Mouse (Mus musculus) T-helper 1 cell (primary cell): ENCODE results near the gene Kdm4a.

Experiments used
- in situ Hi-C: fragments of 300-600 bp; cut with MboI, MseI; formaldehyde crosslinking; loops from one replicate; pipeline ENCODE4 v1.15.1; 2025; ENCODE audit warnings: high pct_unique_total_duplicates

Kdm4a gene

DNA sequence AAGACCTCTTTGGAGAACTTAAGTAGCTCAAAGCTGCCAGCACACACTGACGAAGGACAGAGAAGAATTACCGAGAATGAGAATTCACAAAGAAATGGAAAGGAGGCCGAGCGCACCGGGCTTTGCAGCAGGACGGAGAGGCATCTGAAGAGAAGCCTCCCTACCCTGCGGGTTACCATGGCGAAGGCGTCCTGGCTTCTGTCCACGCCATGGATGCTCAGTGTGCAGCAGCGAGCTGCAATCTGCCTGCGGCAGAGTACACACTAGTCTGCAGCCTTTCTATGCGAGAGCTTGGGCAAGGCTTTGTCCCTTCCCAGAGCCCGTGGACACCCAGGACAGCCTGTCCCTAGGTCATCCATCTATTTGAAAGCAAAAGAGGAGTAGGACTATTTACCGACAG, 23.3 kb downstream of the Kdm4a start:
- in situ Hi-C loops, result no loop called here

DNA sequence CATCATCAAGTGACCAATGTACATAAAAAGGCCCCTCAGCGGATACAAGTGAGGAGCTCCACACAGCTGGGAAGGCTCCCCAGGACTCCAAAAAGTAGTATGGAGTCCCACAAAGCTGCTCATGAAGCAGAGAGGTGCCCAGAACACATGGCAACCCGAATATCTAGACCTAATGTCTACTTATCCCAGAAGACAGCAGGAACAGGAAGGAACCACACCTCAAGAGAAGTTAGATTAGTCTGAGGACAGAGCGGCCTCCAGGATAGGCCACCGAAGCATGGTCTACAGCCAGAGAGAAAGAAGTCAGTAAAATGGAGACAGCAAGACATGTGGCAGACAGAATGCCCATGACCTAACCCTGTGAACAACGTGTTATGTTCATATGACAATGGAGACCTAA, 25.0 kb downstream of the Kdm4a start:
- in situ Hi-C loops, result no loop called here

DNA sequence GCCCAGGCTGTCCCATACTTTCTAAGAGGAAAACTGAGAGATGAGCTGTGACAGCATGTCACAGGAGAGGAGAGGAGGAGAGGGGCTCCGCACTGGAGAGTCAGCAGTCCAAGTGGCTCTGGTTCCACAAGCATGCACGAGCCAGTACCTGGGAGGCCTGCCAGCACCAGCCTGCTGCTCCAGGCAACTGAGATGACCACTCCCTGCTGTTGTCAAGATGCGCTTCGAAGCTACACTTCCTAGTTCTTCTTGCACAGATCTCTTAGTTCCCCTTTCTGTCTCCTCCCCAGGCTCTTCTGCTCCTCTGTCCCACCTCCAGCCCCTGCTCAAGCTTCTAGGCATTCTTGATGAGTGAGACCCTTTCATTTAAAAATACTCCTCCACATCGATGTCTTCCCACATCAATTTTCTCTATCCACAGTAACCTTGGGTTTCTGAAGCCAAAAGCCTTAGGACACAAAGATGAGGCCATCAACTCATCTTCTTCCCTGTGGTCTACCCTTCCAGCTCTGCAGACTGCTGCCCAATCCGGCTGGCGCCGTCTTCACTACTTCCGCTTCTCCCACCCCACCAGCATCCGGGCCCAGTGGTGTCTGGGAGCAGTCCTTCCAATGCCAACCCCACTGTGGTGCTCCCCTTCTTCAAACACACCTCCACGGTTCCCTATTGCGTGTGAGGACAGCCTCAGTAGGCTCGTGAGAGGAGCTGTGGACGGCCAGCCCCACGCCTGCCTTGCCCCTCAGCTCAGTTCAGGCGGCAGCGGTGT, 27.6 kb downstream of the Kdm4a start:
- in situ Hi-C loops, result no loop called here

DNA sequence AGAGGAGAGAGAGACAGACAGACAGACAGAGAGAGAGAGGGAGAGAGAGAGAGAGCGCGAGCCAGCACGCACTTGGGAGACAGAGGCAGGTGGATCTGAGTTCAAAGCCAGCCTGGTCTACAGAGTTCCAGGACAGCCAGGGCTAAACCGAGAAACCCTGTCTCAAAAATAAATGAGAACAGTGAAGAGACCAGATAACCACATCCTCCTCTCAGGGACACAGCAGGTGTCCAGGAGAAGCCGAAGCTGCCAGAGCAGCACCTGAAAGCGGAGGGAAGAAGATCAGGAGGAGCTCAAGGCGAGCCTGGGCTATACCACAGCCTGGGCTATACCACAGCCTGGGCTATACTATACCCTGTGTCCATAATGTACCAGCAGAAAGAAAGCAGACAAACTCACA, 29.0 kb downstream of the Kdm4a start:
- in situ Hi-C loops, result no loop called here

DNA sequence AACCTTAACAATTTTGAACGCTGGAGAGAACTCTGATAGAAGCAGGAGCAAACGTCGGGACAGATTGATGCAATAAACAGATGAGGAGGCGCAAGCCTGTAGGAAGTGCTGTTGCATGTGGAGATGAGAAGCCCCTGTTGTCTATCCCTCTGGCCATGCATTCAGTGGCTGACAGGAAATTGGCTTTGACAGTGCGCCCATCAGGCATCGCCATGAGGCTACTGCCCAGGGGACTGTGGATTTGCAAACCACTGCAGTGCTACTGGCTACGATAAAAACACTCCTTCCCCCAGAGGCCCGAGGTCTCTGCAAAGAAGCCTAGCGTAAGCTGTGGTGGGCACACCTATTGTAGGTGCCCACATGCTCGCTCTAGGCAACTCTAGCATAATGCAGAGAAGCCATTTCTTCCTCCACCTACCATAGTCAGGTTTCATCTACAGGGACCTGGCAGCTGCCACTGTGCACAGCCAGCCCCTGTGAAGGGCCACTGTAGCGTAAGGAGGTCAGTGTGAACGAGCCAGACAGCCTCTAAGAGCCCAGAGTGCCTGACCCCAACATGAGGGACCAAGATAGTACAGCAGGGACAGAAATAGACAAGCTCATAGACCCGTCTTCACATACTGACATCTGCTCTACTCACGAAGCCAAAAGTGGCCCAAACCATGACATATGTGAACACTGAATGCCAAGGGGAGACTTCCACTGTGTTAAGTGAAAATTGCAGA, 29.7 kb downstream of the Kdm4a start:
- in situ Hi-C loops, result no loop called here

DNA sequence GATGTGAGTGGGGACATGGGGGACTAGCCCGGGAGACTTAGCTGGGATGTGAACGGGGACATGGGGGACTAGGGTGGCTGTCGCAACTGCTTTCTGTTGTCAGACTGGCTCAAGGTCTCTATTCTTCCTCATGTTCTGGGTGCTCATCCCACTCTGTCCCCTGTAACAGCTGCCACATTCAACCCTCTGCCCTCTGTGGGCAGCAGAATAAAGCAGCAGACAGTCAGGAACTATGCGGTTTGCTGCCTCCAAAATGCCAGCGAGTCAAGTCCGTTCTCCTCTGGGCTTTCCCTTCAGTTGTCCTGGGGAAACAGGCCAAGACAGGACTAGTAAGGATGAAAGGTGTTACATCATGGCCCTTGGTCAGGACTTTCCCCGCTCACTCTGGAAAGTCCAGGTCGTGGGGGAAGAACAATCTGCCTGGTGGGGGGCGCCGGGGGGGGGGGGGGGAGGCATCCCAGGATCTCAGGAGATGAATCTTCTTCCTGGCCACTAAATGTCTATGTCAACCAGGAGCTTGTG, 30.7 kb downstream of the Kdm4a start:
- in situ Hi-C loops, result no loop called here

DNA sequence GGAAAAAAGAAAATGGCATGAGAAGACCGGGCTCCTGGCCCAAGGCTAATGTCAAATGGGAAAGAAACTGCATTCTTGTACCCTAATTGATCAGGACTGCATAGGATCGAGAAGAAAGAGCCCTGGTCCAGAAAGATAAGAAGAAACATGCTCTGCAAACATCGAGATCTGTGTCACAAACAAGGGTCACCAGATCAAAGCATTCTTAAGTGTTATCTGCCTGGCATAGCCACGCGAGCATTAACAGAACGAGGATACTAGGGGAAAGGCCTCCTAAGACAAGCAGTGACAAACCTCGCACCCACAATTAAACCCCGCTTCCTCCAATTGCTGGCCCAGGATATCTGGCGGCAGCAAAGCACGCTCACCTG, 31.5 kb downstream of the Kdm4a start:
- in situ Hi-C loops, result no loop called here

DNA sequence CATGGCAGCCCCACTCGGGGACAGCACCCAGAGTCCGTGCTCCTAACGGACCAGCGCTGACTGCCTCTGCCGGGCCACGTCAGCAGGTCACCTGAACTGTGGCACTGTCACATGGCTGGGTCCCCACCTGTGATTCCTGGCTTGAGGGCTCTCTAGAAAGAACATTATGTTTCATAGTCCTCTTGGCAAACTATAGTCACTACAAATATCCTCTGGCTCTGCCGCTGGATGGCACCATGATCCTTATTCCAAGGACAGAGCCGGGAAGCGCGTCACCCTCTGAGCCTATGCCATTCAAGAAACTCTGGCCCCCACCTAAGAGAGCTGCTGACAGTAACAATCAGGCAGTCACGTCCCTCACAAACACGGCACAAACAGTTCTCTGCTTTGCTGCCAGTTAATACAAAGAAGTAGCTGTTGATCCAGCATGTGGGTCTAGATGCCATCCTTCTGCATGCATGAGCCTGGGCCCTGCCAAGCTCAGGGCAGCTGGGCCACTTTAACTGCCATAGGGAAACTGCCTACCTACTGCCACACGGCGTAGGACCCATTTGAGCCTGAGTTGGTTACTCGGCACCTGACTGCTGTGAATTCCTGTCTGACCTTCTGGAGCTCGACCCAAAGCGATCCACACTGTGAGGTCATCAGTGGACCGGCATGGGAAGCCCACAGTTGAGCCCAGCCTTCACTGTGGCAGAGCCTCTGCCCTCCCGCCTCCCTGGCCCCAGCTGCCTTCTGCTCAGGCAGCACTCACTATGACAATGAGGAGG, 32.1 kb downstream of the Kdm4a start:
- in situ Hi-C loops, result no loop called here

DNA sequence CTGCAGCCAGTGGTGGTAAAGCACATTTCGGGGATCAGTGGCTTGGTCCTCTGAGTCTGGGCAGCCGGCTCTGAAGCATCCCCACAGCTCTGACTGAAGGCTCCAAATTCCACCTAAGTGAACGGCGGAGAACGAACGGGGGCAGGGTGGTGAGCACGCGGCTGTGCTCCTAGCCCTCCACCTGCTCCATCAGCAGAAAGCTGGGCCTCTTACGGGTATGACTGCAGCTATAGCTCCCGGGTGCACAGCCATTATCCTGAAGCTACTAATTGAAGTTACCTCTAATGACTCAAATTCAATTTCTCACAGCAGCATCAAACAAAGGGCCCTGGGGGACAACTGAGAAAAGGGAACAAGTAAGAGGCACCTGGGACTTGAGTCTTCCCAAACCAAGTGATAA, 32.8 kb downstream of the Kdm4a start:
- in situ Hi-C loops, result no loop called here

DNA sequence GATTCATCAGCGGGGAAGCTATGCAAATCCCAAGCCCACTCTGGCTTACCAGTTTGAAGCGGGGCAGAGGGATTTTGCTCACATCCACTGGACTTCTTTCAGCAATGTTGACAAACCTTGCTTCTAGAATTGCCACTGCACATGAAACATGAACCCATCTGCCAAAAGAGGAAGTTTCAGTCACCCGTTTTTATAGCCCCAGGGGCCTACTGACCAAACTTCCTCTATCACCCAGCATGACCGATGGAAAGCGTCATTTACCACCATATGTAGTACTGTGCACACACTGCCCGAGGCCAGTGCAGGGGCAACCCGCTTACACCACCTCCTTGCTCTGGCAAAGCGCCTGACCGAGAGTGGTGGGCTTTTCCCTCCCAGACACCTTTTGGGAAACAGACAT, 35.5 kb downstream of the Kdm4a start:
- in situ Hi-C loops, result no loop called here

DNA sequence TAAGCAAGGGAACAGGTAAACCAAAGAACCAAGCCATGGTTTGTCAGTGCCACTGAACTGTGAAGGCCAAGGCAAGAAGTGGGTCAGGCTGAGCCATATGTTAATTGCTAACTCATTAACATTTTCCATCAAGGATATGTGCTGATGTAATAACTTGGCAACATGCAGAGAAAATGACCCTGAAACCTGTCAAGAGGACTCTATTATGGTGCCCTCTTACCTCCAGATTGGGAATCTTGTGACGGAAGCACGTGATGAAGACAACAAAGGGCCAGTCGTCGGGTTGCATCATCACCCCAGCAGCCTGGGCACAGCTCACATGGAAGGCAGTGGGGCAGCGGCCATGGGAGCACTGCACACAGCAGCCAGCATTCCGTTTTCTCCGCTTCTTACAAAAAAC, 36.2 kb downstream of the Kdm4a start:
- in situ Hi-C loops, result no loop called here

DNA sequence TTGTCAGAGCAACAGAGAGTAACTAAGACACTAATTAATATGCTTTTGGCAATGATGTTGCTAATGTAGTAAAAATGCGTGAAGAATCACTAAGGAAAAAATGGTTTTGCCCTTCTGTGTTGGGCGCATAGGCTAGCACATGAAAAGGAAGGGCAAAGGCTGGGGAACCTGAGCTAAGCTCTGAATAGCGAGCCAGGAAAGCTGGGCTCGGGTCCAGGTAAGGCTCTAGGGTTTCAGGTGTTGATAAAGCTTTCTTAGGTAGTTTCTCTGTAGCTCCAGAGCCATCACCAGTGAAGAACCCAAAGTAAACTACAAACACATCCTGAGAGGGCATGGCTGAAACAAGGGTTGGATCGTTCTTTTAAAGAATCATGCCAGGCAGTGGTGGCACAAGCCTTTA, 38.3 kb downstream of the Kdm4a start:
- in situ Hi-C loops, result no loop called here

DNA sequence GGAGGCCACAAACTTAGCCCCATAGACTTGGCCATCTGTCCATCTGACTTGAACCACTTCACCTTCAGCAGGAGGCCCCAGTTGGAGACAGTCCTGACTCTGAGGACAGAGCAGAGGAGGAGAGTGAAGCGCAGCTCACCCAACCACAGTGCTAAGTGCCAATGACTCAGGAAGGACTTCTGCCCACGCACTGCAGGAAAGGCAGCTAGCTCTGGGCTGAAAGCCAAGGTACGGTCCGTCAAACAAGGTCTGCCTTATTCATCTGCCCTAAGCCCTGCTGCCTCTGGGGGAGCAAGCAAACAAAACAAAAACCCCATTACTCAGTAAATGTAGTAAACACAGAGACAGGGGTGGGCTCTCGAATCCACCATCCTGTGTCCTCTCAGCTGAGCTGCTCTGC, 41.0 kb downstream of the Kdm4a start:
- in situ Hi-C loops, result no loop called here

DNA sequence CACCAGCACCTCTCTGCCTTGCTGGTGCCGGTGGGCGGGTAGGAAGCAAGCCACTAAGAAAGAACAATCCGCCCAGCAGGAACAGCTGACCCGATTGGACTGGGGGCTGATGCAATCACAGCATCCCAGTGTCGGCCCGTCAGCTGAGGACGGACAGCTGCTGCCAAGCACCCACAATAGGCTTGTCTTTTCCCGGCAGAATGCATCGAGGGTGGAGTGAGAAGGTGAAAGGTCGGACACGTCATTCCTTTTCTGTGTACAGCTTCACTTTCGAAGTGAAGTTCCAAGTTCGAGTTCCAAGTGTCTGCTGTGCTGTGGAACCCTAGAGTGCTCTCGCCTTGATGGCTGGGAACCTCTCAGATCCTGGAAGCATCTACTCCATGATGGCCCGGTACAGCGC, 42.0 kb downstream of the Kdm4a start:
- in situ Hi-C loops, result no loop called here

DNA sequence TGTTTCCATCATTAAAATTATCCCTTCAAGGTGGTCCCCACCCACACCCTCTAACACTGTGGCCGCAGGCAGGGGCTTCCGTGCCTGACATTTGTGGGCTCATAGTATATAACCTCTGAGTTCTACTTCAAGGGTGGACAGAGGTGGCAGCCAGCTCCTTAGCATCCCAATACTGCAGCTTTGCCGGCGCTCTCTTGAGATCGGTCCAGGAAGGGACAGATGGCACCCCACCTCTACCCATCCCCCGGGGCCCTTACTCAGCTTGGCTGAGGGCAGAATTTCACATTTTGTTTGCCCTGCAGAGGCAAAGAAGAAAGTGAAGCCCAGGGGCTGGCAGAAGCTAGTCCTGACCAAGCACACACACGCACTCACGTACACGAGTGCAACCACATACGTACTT, 42.5 kb downstream of the Kdm4a start:
- in situ Hi-C loops, result no loop called here

DNA sequence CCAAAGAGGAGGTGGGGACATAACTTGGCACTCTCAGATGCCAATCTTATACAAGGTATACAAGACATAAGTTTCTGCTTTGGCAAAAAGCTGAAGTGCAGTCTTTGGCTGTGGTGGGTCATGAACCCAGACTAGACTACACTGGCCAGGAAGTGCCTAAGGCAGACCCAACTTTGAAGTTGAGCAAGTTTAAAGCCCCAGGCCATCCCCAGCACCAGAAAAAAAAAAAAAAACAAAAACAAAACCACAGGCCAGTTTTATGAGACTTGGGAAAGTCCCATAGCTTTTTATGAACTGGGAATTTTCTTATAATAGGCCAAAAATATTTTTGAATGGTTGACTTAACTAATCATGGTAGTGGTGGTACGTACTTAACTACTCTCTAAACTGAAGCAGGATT, 44.4 kb downstream of the Kdm4a start:
- in situ Hi-C loops, result no loop called here

DNA sequence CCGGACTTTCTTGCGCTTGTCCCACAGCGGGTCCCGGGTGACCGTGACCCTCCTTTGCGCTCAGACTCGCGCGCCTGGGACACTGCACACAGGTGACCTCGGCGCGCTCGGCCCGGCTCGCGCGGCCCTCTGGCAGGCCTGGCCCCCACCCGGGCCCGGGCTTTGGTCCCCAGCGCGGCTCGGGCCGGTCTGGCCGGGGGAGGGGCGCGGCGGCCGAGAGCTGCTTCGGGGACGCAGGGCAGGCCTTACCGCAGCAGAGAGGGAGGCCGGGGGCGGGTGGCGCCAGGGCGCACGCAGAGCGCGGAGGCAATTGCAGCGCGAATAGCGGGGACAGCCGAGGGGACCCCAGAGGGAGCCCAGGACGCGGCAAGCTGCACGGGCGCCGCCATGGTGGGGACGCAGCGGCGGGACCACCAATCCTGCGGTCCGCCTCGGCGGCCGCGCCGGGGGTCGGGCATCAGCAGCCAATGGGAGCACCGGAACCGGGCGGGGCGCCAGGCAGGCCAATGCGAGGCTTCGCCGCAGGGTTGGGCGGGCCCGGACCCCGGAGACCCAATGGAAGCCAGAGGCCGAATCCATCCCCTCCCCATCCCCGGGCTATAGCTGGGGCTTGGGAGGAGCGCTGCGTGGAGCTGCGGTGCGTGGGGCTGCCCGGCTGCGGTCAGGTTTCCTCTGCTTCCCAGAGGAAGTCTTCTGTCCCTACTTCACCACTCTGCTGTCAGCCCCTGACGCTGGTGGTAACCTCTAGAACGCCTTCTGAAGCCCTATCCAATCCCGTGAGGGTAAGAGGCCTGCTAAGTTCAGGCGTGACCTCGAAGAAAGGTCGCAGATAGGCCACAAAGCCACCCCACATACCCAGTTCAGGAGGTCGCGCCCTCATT, 45.1 kb downstream of the Kdm4a start, which contains the start of gene St3gal3:
TSS of gene St3gal3 (minus strand) at position 430 of the 881 bp plus-strand sequence.
- in situ Hi-C loops, result no loop called here

DNA sequence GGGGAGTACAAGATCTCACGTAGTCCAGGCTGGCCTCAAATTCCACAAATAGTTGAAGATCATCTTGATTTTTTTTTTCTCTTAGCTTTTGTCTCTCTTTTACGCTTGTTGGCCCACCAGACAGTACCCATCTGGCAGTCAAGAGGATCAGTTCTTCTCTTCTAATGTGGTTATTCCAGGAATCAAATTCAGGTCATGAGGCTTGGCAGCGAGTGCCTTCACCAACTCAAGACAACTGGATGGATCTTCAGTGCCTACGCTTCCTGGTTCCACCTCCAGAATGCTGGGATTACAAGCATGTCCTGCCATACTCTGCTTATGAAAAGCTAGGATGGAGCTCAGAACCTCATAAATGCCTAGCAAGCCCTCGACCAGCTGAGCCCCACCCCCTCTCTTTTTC, 48.5 kb downstream of the Kdm4a start:
- in situ Hi-C loops, result no loop called here

DNA sequence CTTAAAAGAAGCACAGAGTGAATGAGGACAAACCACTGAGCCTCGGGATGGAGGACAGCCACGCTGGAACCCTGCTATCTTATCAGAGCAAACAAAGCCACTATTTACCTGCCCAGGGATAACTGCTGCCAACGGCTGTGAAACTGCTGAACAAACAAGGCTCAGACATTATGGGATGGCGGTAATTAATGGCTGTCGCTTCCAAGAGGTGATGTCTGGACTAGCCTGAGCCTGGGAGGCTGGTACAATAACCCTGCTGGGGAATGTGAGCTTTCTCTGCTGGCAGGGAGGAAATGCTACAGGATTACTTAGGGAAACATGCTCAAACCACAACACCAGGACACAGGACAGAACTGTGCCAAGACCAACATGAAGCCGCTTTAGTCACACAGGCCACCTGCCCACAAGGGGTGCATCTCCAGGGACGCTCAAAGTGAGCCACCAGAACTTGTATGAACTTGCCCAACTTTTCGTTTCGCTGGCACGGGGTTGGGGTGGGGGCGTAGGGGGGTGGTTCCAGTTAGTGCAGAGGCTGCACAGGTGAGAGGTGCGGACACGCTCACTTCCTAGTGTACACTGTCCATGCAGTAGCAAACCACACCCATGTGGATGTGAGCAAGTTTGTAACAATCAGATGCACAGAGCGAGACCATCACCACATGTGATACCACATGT, 56.7 kb downstream of the Kdm4a start:
- in situ Hi-C loops, result no loop called here

DNA sequence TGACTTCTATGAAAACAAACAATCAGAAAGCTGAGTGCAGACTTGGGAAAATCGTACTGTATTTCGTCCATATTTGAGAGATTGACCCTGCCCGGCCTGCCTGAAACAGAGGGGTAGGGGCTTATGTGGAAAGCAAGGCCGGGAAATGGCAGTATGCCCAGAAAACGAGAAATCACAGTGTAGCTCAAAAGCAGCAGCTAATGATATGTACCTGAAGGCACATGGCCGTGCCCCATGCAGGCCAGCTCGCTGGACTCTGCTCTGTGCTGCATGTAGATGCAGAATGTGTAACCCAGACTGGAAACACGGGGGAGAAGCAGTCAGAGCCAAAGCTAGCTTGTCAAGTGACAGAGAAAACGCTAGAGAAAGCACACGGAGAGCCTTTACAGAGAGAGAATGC, 57.8 kb downstream of the Kdm4a start:
- in situ Hi-C loops, result no loop called here

DNA sequence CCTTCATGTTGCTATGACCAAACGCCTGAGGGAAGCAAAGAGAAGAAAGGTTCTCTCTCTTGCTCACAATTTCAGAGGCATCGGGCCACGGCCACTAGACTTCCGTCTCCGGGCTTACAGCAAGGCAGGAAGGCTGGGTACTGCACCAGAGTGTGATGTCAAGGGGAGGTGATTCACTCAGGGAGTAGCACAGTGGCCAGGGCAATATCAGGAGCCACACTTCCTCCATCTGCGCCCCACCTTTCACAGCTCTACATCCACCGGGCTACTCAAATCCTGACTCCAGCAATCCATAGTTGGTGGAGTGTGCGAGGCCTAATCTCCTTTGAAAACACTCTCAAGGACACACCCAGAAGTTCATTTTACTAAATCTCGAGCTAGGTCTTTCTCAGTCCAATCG, 62.3 kb downstream of the Kdm4a start:
- in situ Hi-C loops, result no loop called here
